Mouse (Mus musculus) layer of hippocampus, adult 8-10 months (tissue): ENCODE data around the gene Lekr1. TPM values are rescaled to one million over a fixed set of nuclear protein-coding genes. Genes with fewer than 3 reads are reported as not detected.

Experiments used
- DNase-seq, 2 experiments: peaks; one replicate each; pipeline ENCODE4 v3.0.0; 2022; ENCODE audit warnings: low spot score in 2 of 2
- total RNA-seq, 4 experiments: library from RNA; stranded (reverse); gene quantifications; 2 replicates each; pipeline ENCODE4 v1.2.4; 2022

Lekr1 gene
- total RNA-seq, 4 experiments from 2014 or later = 6.6 to 8.8 (median 7.4) TPM

DNA sequence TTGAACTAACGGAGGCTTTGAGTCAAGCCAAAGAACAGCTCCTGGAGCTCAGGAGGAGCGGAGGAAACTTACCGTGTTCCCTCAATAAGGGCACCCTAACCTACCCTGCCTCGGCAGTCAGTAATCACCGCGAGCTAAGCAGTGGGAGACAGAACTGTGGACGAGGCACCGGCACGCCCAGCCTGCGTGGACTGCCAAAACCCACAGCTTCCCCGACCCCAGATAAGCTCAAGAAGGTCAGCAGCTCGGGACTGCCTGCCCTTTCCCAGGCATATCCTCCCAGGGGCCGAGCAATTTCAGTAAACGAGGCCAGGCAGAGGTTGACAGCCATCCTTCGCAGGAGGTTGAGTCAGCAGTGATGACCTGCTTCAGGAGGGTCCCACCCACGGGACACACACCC is 164.8 kb downstream of the Lekr1 start:
- DNase-seq = no peak

DNA sequence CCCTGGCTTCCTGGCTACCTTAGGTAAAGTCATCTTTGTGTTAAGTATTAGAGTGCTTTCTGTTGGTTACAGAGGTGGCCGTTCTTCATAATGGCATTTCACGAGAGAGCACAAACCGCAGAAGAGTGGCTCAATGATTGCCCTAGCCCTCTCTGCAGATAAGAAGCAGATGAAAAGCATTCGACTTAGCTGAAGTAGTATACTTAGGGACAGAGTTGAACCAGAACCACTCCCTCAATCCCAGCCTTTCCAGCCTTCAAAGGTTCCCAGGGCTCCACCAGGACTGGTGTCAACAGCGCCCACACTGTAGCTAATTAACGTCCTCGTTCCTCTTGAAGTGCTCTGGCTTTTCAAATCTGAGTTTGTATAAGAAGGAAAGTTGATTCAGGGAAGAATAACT is 166.4 kb downstream of the Lekr1 start:
- DNase-seq = no peak

DNA sequence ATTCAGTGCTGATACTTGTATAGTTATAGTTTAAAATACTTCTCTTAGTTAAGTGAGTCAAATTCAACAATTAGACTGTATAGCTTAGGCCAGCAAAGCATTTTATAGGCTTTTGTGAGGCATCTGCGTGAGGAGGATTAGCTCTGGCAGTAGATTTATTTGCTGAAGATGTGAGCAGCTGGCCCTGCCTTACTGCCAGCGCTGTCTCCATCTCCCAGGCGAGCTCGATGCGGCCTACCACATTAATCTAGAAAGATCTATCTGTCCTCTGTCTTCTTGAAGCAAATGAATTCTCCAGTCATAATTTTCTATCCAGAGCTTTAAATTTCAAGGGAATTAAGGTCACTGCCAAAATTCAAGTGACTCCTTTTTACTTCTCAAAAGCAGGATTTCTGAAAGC is 170.4 kb downstream of the Lekr1 start:
- no peak for DNase-seq

DNA sequence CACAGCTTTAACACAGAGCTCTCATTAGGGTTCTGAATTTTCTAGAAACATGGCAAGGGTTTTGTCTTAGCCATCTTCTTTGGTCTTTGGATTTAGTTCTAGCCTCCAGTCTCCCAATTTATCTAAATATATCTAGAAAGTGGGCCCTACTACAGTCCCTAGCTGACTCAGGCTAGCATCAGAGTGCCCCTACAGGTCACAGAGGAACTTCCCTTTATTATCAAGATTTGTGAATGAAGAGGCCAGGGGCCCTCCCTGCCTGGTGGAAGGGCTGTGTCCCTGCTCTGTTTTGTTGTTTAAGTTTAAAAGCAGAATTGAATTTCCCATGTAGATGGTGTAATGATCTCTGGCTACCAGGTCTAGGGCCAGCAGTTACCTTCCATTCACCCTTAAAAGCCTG is 173.6 kb downstream of the Lekr1 start:
- no peak for DNase-seq

DNA sequence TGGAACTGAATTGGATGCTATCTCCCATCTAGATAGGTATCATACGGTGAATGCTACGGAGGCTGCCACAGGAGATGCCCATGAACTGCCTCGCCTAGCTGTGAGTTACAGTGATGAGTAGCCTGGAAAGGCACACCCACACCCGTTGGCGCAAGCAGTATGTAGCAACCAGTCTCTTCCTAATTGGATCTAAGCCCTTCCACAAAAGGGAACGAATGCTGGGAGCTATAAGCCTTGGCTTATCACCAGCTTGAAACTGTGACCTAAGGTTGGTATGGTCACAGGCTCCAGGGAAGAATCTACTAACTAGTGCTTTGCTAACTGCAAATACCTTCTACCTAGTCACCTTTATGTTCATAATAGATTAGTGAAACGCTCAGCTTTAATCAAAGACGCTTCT is 175.1 kb downstream of the Lekr1 start:
- no peak for DNase-seq

DNA sequence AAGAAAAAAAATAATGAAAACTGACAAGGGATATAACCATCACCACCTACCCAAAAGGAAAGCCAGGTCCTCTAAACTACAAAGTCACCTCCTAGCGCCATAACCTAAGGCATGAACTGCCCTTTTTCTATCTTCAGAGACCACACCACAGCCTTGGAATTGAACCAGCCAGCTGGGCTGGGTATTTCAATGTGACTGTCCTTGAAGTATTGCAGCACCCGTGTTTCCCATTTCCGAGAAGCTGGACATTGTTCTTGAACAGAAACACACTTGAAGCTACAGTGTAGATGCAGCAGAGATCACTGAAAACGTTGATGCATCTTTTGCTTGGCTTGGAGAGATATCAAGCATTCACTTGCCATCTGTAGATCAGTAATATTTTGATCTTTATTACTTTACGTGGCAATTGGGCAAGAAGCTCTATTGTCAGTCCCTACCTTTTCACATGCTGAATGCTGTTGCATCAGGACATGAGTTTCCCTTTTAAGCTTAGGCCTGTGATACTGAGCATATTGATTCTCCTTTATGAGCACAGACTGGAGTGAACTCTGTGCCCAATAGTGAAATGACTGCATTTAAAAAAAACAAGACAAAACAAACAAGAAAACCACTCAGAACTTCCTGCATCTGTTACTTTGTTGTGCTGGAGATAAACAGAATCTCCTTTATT is 176.6 kb downstream of the Lekr1 start:
- no peak for DNase-seq

DNA sequence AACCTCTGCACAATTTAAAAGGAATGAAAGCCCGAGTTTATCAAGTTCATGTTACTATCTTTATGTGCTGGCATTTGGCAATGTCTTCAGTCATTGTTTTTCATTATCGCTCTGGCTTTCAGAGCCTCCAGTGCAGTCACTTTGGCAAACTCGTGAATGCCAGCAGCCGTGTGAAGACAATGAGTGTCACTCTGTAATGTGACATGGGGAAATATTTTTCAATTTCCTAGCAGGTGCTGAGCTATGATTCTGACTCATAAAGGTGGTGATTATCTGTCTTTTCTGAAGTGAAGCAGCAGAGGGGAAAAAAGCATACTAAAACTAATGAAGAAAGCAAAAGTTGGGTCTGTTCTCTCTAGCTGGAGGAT is 177.1 kb downstream of the Lekr1 start:
- DNase-seq = no peak

DNA sequence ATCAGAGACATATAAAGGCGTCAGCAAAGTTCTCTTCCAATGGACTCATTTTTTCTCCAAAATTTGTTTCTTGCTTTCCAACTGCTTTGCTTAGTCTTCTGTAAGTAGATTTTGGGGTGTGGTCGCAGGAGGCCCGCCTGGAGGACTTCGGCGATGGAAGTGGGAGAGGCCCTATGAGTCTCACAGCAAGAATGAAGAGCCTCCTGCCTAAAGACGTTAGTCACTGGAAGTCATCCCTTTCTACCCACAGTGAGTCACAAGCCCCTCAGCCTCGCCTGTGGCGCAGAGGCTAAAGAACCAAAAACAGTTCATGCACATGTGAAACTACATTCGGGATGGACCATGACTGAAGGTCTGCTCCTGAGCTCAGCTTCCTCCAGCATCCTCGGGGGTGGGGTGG is 178.3 kb downstream of the Lekr1 start:
- DNase-seq = no peak

DNA sequence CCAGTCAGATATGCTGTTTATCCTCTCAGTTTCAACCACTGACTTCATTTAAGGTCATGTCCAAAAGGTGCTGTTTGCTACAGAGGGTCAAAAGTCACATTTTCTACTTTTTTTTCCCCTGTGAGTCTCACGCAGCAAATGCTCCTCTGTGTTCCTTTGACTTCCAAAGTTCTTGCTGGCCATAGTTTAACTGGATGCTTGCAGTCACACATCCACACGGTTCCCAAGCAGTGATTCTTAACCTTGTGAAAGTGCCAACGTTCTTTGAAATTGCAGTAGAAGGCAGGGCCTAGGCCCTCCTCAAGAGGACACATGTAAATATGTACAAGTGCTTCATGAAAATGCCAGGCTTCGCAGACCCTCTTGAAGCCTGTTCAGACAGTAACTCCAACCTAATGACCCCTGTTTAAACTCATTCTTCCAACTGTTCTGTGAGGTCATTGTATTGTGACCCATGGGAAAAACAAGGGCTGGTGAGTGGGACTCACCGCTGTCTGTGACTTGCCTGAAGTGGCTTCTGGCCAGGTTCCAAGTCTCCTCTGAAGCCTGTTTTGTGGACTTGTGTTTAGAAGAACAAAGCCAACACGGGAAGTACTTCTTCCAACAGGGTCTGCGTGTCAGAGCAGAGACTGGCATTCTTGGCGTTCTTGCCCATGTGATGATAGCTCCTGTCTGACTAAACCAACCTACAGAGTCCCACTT is 179.0 kb downstream of the Lekr1 start:
- no peak for DNase-seq

DNA sequence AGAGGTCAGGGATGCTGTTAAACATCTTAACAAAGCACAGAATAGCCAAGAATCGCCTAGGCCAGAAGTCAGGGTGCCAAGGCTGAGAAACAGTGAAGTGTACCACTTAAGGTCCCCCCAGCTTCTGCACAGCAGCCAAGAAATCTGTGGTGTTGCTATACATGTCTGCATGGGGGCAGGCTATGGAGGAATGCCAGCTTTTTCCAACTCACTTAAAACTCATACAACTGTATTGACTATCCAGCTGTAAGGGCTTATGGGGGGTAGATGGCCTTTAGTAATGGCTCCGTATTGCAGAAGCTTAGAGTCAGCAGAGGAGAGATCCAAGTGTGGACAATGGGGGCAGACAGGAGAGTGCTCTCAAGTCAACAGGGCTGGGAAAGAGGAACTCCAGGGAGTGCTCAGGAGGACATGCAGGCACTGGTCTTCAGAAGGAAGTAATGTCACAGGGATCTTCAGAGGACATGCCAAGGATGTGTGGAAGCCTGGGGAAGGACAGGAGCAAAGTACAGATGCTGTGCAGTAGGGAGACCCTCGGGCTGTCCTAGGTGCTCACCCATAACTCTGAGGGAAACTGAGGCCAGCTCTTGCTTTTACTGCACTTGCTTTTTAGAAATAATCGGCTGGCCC is 181.2 kb downstream of the Lekr1 start:
- no peak for DNase-seq

DNA sequence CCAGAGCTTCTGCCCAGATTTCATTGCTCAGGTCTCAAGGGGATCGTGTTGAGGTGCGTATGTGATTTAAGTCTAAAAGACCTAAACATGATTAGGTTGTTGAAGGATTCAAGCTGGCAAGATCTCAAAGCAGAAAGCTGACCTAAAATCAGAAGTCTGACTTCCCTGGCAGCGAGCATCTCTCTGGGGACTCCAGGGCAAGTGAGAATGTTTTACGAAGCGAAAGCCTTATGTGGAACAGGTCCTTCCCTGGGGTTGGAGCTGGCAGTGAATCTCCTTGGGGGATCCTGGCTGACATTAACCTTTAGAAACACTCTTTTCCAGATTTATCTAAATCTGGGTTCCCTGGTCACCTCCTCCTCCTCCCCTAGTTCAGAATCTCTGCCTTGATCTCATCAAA is 187.7 kb downstream of the Lekr1 start:
- no peak for DNase-seq

DNA sequence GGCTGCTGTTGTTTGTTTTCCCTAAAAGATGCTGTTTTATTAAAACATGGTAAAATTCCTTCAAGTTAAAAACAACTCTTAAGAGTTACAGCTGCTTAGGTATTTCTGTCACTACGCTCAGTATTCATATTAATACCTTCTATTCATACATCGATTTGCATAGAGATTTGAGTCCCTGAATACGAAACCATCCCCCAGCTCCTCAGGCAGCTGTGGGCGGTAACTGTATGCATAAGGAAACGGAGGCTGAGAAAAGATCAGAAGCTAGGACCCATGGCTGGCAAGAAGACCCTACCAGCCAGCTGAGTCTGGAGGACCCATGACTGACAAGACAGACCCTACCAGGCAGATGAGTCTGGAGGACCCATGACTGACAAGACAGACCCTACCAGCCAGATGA is 189.5 kb downstream of the Lekr1 start:
- no peak for DNase-seq

DNA sequence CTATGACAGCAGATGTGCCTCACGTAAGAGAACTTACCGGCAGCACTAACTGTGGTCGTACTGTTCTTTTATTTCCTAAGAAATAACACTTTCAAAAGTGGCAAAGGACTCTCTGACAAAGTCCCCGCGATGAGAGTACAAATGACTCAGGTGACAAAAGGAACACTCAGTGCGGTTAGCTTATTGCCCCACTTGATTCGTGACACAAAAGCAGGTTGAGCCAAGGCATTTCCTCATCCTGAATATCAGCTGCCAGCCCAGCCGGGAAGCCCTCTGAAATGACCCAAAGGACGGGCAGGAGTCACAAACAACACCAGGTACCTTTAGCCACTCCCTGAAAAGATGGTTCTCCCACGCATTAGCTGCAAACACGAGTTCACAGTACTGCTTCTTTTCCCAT is 192.1 kb downstream of the Lekr1 start:
- no peak for DNase-seq

DNA sequence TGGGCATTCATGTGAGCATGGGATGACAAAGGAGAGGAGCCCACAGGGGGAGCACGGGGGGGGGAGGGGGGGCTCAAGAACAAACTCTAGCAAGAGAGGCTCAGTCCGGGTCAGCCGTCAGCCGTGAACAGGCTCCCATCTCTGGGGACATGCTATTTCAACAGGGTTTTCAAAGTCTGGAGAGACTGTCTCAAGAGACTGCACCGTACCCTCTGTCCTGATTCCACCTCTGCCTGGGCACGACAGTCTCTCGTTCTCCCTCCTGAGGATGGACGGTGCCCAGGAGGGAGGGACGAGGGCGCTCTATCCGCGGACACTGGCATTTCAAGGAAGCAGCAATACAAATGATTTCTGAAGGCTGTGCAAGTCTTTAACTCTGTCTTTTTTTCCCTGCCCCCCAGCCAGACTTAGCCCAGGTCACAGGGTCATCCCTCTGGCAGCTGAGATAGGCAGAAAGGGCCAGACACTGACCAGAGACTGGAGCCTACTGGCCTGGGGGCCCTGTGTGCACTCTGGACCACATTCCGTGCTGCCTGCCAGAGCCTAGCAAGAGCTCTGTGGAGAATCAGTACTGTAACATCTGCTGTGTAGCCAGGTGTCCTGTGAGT is 192.8 kb downstream of the Lekr1 start:
- no peak for DNase-seq

DNA sequence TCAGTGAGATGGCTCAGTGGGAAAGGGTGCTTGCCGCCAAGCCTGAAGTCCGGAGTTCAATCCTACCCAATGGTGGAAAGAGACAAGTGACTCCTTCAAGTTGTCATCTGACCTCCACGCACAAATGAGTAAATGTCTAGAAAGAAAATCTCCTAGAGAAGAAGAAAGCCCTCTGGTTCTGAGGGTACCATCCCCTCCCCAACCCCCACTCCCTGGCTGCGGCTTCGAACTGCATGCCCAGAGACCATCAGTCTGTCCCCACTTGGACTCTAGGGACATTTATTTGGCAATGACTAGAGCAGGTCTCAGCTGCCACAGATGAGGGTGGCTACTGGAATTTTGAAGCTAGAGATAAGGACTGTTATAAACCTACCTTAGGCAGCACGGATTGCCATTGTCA is 193.7 kb downstream of the Lekr1 start:
- DNase-seq = no peak

DNA sequence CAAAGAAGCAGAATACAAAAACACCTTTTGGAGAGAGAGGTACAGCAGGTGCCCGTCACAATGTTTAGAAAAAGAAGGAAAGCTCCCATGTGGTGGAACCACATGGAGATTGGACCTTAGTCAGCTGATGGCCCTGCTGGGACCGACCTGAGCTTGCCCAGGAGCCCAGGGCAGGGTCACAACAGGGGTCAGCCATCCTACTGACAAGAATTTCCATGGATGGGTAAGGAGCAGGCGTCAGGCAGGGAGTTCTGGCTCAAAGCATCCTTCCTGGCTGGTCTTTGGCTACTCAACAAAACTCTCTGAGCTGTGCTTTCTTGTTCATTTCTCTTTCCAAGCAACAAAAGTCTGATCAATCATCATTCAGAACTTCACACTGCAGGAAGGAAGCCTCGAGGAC is 194.9 kb downstream of the Lekr1 start:
- DNase-seq = no peak

DNA sequence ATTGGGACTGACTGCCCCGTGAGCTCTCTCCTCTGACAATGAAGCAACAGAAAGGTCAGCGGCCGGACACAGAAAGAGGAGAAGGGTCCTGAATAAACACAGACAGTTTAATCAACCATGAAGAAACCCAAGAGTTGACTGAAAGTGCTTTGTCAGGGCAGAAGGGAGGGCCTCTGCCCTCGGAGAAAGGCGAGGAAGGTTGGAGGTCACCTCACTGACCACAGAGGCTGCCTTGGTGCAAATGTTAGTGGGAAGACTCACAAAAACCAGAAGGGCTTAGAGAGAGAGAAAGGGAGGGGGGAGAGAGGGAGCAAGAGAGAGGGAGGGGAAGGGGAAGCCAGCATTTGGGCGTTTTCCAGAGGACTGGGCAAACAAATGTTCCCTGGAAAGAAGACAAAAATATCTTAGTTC is 195.4 kb downstream of the Lekr1 start:
- DNase-seq = no peak

DNA sequence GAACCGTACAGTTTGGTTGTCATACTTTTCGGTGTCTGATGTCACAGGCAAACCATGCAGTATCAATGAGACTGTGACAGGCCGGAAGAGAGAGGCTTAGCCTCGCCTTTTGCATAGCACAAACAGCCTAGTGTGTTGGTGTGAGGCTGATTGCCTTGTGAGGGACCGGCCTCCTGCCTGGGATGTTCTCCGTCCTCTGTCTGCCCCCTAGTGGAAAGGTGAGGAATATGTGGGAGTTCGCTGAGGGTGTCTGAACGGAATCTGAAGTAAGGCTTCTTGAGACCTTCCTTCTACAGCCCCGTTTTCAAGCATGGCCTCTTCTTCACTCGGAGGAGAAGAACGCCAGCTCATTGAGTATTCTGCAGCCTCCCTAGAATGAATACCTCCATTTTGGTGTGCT is 197.3 kb downstream of the Lekr1 start:
- peak; percentile 81 to 87 for DNase-seq

DNA sequence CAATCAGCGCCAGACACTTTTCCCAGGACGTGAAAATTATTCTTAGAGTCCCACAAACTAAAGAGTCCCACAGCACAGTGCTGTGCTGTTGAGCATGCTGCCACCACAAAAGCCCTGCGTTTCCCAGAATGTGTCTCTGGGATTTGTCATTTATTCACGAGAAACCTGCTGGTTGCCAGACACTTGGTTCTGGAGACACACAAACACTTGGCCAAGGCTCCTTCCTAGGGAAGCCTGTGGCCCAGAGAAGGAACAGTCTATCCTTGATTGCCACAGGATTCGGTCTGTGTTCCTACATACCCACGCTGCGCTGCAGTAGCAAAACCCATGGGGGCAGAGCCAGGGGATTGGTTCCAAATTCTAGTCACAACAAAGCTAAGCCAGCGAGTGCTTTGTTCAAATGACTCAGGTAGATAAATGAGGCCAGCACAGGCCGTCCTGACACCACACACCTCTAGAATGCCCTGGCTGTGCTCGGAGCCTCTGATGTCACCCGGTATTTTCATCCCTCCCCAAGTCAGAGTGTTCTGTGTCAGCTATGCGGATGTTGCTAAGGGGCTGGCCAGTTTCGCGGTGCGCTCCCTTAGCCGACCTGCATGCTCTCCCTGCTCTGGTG is 197.8 kb downstream of the Lekr1 start:
- peak in 1 of 2 experiments; percentile 31 for DNase-seq

DNA sequence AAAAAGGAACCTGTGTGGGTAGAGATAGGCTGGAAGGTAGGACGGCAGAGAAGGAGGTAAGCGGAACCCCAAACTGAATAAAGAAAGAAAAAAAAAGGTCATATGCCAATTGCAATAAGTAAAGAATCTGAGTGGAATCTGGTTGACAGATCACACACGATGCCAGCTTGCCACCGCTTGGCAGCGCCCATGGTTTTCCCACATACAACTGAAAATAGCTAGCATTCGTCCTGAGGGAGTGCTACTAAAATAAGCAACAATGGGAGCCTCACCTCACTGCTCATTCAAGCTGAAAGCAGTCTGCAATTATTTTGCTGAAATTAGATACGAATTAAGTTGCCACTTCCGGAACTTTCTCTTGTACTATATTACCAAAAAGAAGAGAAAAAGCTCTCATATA is 202.9 kb downstream of the Lekr1 start:
- DNase-seq = peak; percentile 32 to 52

DNA sequence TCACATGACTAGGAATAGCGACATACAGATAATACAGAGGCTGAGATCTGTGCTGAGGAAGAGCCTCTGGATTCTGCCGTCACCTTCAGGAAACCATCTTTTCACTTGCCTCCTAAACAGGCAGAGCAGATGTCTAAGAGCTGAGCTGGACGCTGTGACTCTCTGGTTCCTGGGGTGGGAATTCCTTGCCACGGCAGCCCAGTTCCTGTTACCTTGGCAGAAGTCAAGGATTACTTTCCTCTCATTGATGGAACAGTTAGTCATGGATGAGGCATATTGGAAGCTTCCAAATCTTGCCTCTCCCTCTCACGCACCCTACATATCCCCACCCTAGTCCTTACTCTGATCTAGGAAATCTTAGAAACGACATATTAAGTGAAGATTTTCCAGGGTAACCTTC is 203.7 kb downstream of the Lekr1 start:
- DNase-seq = no peak

DNA sequence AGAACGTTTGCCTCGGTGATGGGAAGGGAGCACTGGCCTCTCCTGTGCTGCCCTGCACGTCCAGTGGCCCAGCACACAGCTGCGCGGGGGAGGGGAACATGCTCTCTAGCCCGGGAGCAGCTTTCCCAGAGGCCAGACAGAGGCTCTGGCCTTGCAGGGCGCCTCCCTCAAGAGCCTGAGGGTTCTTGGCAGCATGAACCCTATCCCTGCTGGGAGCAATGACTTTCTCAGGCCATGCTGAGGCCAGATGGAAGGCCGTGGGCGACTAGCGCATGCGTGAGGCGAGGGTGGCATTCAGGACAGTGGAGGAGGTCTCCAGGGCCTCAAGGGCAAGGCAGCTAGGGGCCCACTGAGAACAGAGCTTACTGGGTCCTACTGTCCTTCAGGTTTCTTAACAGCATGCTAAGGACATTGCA is 205.2 kb downstream of the Lekr1 start:
- DNase-seq = peak; percentile 7 to 15
